Mouse (Mus musculus) embryonic facial prominence, embryonic 14.5 days (tissue): ENCODE measurements at regions not wholly inside any gene's neighbourhood (a gene's known extent, or its start where the extent isn't known, plus 50 kb on each side); places are given as distances from the start of the nearest gene placed in this dataset.
A peak's percentile ranks its signal among the peaks of the same experiment; 100 is the strongest.

Experiments used
- ATAC-seq: fragments of 200-750 bp; cut with Nextera tagmentation; 2 replicates; pipeline ENCODE4 v1.8.0; 2017; ENCODE audit warnings: low read depth, moderate number of reproducible peaks, moderate TSS enrichment
- DNase-seq: peaks from one replicate; pipeline ENCODE4 v3.0.0-alpha.2; 2015; ENCODE audit warnings: low spot score
- H3K27ac ChIP-seq: fragments of 300-500 bp; sonication (generic); replicated peaks from 2 replicates; pipeline ENCODE4 v1.5.1; 2014; ENCODE audit warnings: low read depth, mild to moderate bottlenecking, low read length, moderate library complexity
- H3K27me3 ChIP-seq: fragments of 300-500 bp; sonication (generic); replicated peaks from 2 replicates; pipeline ENCODE4 v1.6.1; 2014; ENCODE audit warnings: low read length; ENCODE audit not compliant: control insufficient read depth, insufficient read depth
- H3K36me3 ChIP-seq: fragments of 300-500 bp; sonication (generic); 2 replicates; pipeline ENCODE4 v1.6.1; 2014; ENCODE audit warnings: low read length, mixed read lengths; ENCODE audit not compliant: control insufficient read depth, insufficient read depth
- H3K4me1 ChIP-seq: fragments of 300-500 bp; sonication (generic); 2 replicates; pipeline ENCODE4 v1.6.1; 2014; ENCODE audit warnings: antibody characterized with exemption, low read length; ENCODE audit not compliant: control insufficient read depth, insufficient read depth
- H3K4me2 ChIP-seq: fragments of 300-500 bp; sonication (generic); 2 replicates; pipeline ENCODE4 v1.6.1; 2014; ENCODE audit warnings: low read depth, mild to moderate bottlenecking, low read length, moderate library complexity, mixed read lengths
- H3K4me3 ChIP-seq: fragments of 300-500 bp; sonication (generic); 2 replicates; pipeline ENCODE4 v1.5.1; 2014; ENCODE audit warnings: low read depth, mild to moderate bottlenecking, low read length
- H3K9ac ChIP-seq: fragments of 300-500 bp; sonication (generic); 2 replicates; pipeline ENCODE4 v1.6.1; 2014; ENCODE audit warnings: low read depth, mild to moderate bottlenecking, low read length, moderate library complexity, mixed read lengths
- H3K9me3 ChIP-seq: fragments of 300-500 bp; sonication (generic); 2 replicates; pipeline ENCODE4 v1.6.1; 2016; ENCODE audit warnings: low read length; ENCODE audit not compliant: control insufficient read depth
- WGBS: fragments of 180-500 bp; shearing (Covaris S2); extraction: QIAGEN DNeasy Blood & Tissue Kit; methylation state at CpG from one replicate; pipeline ENCODE4 v1.1.7; 2014; 5-methylcytosine and 5-hydroxymethylcytosine counted together

GRCm38 (mm10) chr11:110880971-110881370 is 86.9 kb upstream of the Kcnj16 start:
- Histone ChIP-seq H3K4me2 (no peak overlapping the region), H3K27ac (no peak overlapping the region), H3K27me3 (no peaks in the 10 kb centered on the region), H3K4me3 (no peak overlapping the region), H3K9me3 (no peaks in the 10 kb centered on the region), H3K9ac (no peak overlapping the region), H3K36me3 (no peaks in the 10 kb centered on the region), H3K4me1 (no peaks in the 10 kb centered on the region)
- no peak for ATAC-seq
- DNase-seq, result peak; percentile 77
- 51% methylated on average over 9 of the region's 9 CpGs for WGBS

- no peak for ATAC-seq
These were observed 78.3 kb upstream of the Kcnj16 start for GRCm38 (mm10) chr11:110889354-110890151.

DNA sequence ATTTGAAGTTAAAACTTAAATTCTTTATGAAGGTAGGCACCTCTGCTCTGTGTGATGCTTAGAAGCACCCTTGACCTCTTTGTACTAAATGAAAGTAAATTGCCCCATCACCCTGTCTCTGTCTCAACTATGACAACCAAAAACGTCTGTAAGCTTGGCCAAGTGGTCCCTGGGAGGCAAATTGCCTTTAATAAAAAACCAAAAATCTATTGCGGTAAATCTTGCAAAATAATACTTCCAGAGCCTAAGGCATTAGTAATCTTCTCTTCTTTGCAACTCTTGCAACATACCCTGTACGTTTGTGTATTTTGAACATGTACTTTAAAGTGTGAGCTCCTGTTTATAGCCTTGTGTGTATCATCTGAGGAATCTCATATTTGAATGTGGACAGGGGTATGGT is 77.4 kb upstream of the Kcnj16 start:
- Histone ChIP-seq H3K9ac (no peak overlapping the region), H3K27ac (no peak overlapping the region), H3K4me2 (no peak overlapping the region), H3K9me3 (no peaks in the 10 kb centered on the region), H3K27me3 (no peaks in the 10 kb centered on the region), H3K4me3 (no peak overlapping the region), H3K36me3 (no peaks in the 10 kb centered on the region), H3K4me1 (no peaks in the 10 kb centered on the region)
- DNase-seq, result no peak
- 58% methylated on average over 3 of the region's 3 CpGs for WGBS
- ATAC-seq, result no peak

More at GRCm38 (mm10) chr11:110889354-110890151, 78.3 kb upstream of the Kcnj16 start:
- H3K4me1 ChIP-seq, result no peaks in the 10 kb centered on the region
- no peak for DNase-seq
- H3K27me3 ChIP-seq, result no peaks in the 10 kb centered on the region
- no peaks in the 10 kb centered on the region for H3K36me3 ChIP-seq
- 84% methylated on average over 3 of the region's 3 CpGs for WGBS
- no peak overlapping the region for H3K9ac ChIP-seq
- H3K27ac ChIP-seq, result no peak overlapping the region
- no peak overlapping the region for H3K4me3 ChIP-seq
- H3K9me3 ChIP-seq, result no peaks in the 10 kb centered on the region
- H3K4me2 ChIP-seq, result no peak overlapping the region

GRCm38 (mm10) chr11:110902918-110903317 is 64.9 kb upstream of the Kcnj16 start:
- Histone ChIP-seq H3K9ac (no peak overlapping the region), H3K36me3 (no peaks in the 10 kb centered on the region), H3K27ac (no peak overlapping the region), H3K4me3 (no peak overlapping the region), H3K9me3 (no peaks in the 10 kb centered on the region), H3K4me2 (no peak overlapping the region), H3K27me3 (no peaks in the 10 kb centered on the region), H3K4me1 (no peaks in the 10 kb centered on the region)
- ATAC-seq (no peak), DNase-seq (peak; percentile 14)
- 71% methylated on average over 6 of the region's 6 CpGs for WGBS
